Mouse (Mus musculus) cerebellum, adult 2 months (tissue): Measurements from ENCODE around the gene Actbl2. TPM values are rescaled to one million over a fixed set of nuclear protein-coding genes. Genes with fewer than 3 reads are reported as not detected.
A peak's percentile ranks its signal among the peaks of the same experiment; 100 is the strongest.

Experiments used
- DNase-seq, 2 experiments: peaks; one replicate each; pipeline ENCODE4 v3.0.0; 2021
- H3K27ac ChIP-seq: fragments of 200-500 bp; 2 replicates; pipeline ENCODE4 v1.5.1; 2012; ENCODE audit warnings: low read length, control low read depth, inconsistent platforms; ENCODE audit not compliant: insufficient read depth
- H3K27me3 ChIP-seq: fragments of 200-500 bp; 2 replicates; pipeline ENCODE4 v1.6.1; 2012; ENCODE audit warnings: inconsistent platforms, mild to moderate bottlenecking, low read length, moderate library complexity; ENCODE audit not compliant: control insufficient read depth, insufficient read depth
- H3K4me1 ChIP-seq: fragments of 200-500 bp; 2 replicates; pipeline ENCODE4 v1.6.1; 2011; ENCODE audit warnings: low read length; ENCODE audit not compliant: control insufficient read depth, insufficient read depth
- H3K4me3 ChIP-seq: fragments of 200-500 bp; replicated peaks from 2 replicates; pipeline ENCODE3; 2011; ENCODE audit warnings: mild to moderate bottlenecking, low read depth, low read length, control low read depth; ENCODE audit not compliant: insufficient read depth
- CTCF ChIP-seq: fragments of 200-500 bp; IDR thresholded peaks from 2 replicates; pipeline ENCODE4 v1.5.1; 2011; ENCODE audit warnings: low read depth, mild to moderate bottlenecking, control low read depth, low read length, moderate library complexity, borderline replicate concordance; ENCODE audit not compliant: insufficient read depth
- POLR2A ChIP-seq: fragments of 200-500 bp; IDR thresholded peaks from 2 replicates; pipeline ENCODE4 v1.6.1; 2011; ENCODE audit warnings: low read length, control low read depth, borderline replicate concordance; ENCODE audit not compliant: insufficient read depth
- WGBS: fragments of 180-500 bp; shearing (Covaris S2); methylation state at CpG from one replicate; pipeline ENCODE4 v1.1.7; 2018; 5-methylcytosine and 5-hydroxymethylcytosine counted together
- polyA plus RNA-seq: library from polyadenylated mRNA; depleted of rRNA; stranded (reverse); fragments of >200 nt; gene quantifications from 2 replicates; pipeline ENCODE4 v1.2.3, GENCODE M21; 2012; rRNA removed

Gene Actbl2
- polyA plus RNA-seq: 0.34 and 0.38 TPM in 2 replicates

GRCm38 (mm10) chr13:111254713-111255112 lies at the start of gene Actbl2:
TSS of gene Actbl2 (plus strand) at chr13:111255013.
- H3K4me3 ChIP-seq: no peak within 1 kb of the TSS
- no peak within 1 kb of the TSS for H3K27ac ChIP-seq
- 94% methylated on average over 5 of the region's 5 CpGs for WGBS
- H3K27me3 ChIP-seq: no peaks in the 10 kb centered on the region
- TF ChIP-seq POLR2A: no peak
- no peak for TF ChIP-seq CTCF
- DNase-seq: no peak
- H3K4me1 ChIP-seq: no peaks in the 10 kb centered on the region

GRCm38 (mm10) chr13:111210649-111211378 lies 44.0 kb upstream of the Actbl2 start:
- 59% methylated on average over 8 of the region's 8 CpGs for WGBS
- TF ChIP-seq POLR2A (no peak), CTCF (no peak)
- DNase-seq: no peak

GRCm38 (mm10) chr13:111228768-111229167 lies 26.0 kb upstream of the Actbl2 start:
- TF ChIP-seq POLR2A (no peak), CTCF (no peak)
- no peaks in the 10 kb centered on the region for H3K27me3 ChIP-seq
- H3K4me1 ChIP-seq: peaks cover 8% of the 10 kb centered on the region; the same call in 1 of the 2 replicates
- no peak for DNase-seq
- H3K4me3 ChIP-seq: no peak overlapping the region
- H3K27ac ChIP-seq: no peak overlapping the region
- 54% methylated on average over 5 of the region's 5 CpGs for WGBS

More at GRCm38 (mm10) chr13:111210649-111211378, 44.0 kb upstream of the Actbl2 start:
- H3K27ac ChIP-seq: no peak overlapping the region
- H3K27me3 ChIP-seq: no peaks in the 10 kb centered on the region
- no peak overlapping the region for H3K4me3 ChIP-seq
- H3K4me1 ChIP-seq: peaks cover 3% of the 10 kb centered on the region

GRCm38 (mm10) chr13:111229541-111229940 lies 25.3 kb upstream of the Actbl2 start:
- Histone ChIP-seq H3K4me1 (peaks cover 8% of the 10 kb centered on the region; the same call in 1 of the 2 replicates), H3K27ac (no peak overlapping the region), H3K4me3 (no peak overlapping the region), H3K27me3 (no peaks in the 10 kb centered on the region)
- 75% methylated on average over 6 of the region's 6 CpGs for WGBS
- no peak for DNase-seq
- no peak for TF ChIP-seq CTCF
- no peak for TF ChIP-seq POLR2A

- H3K4me1 ChIP-seq: peaks cover 8% of the 10 kb centered on the region; the same call in 1 of the 2 replicates
- DNase-seq: peak; percentile 33 to 71
- no peaks in the 10 kb centered on the region for H3K27me3 ChIP-seq
- 29% methylated on average over 7 of the region's 7 CpGs for WGBS
- H3K4me3 ChIP-seq: no peak overlapping the region
- TF ChIP-seq CTCF (no peak), POLR2A (no peak)
- H3K27ac ChIP-seq: no peak overlapping the region
Measured at GRCm38 (mm10) chr13:111232416-111232815, 22.4 kb upstream of the Actbl2 start.

- Histone ChIP-seq H3K4me3 (no peak overlapping the region), H3K27ac (no peak overlapping the region), H3K27me3 (no peaks in the 10 kb centered on the region), H3K4me1 (peaks cover 8% of the 10 kb centered on the region; the same call in 1 of the 2 replicates)
- TF ChIP-seq CTCF: no peak
- no peak for TF ChIP-seq POLR2A
- 90% methylated on average over 5 of the region's 5 CpGs for WGBS
- DNase-seq: no peak
Measured at GRCm38 (mm10) chr13:111233356-111233755, 21.5 kb upstream of the Actbl2 start.

GRCm38 (mm10) chr13:111234573-111234972 lies 20.2 kb upstream of the Actbl2 start:
- Histone ChIP-seq H3K4me3 (no peak overlapping the region), H3K4me1 (peaks cover 8% of the 10 kb centered on the region; the same call in 1 of the 2 replicates), H3K27ac (no peak overlapping the region; the same call in 1 of the 2 replicates), H3K27me3 (no peaks in the 10 kb centered on the region)
- no peak for TF ChIP-seq CTCF
- no peak for TF ChIP-seq POLR2A
- DNase-seq: no peak
- 86% methylated on average over 3 of the region's 3 CpGs for WGBS

- Histone ChIP-seq H3K27ac (no peak overlapping the region; the same call in 1 of the 2 replicates), H3K4me1 (peaks cover 8% of the 10 kb centered on the region; the same call in 1 of the 2 replicates), H3K4me3 (no peak overlapping the region), H3K27me3 (no peaks in the 10 kb centered on the region)
- DNase-seq: peak; percentile 20 to 58
- TF ChIP-seq POLR2A (no peak), CTCF (no peak)
- WGBS: 51% methylated on average over 6 of the region's 6 CpGs
Measured at GRCm38 (mm10) chr13:111235719-111236166, 19.1 kb upstream of the Actbl2 start.
